Mouse (Mus musculus): ENCODE data around the gene Fam199x. TPM values are rescaled to one million over a fixed set of nuclear protein-coding genes. Genes with fewer than 3 reads are reported as not detected.

The Fam199x gene
- polyA plus RNA-seq, 1 experiment from 2014 or later = 10.0 TPM

- Histone ChIP-seq H3K4me1 (ENCODE audit: control insufficient read depth, insufficient read depth, low read length) (peaks cover 5% of the 10 kb centered on the region; the same call in 1 of the 2 replicates), H3K36me3 (ENCODE audit: control insufficient read depth, insufficient read depth, low read length) (no peaks in the 10 kb centered on the region), H3K4me2 (ENCODE audit: low read length) (peak within 1 kb of the TSS; percentile 73), H3K4me3 (ENCODE audit: low read depth, low read length) (peak within 1 kb of the TSS; percentile 52), H3K27me3 (ENCODE audit: control insufficient read depth, insufficient read depth, low read depth, low read length) (no peaks in the 10 kb centered on the region), H3K9me3 (replicated peaks; ENCODE audit: control insufficient read depth, low read length, poor library complexity, severe bottlenecking) (no peaks in the 10 kb centered on the region), H3K27ac (ENCODE audit: low read length) (peak within 1 kb of the TSS; percentile 94), H3K9ac (ENCODE audit: low read depth, low read length) (peak within 1 kb of the TSS; percentile 70)
- WGBS = 20% methylated on average over 31 of the region's 31 CpGs
- ATAC-seq = peak; percentile 96
These were observed 11.4 kb upstream of the Fam199x start, which contains the start of gene Slc25a53 for GRCm38 (mm10) chrX:137038000-137038483. TSS of gene Slc25a53 (minus strand) at chrX:137038302.

- Histone ChIP-seq H3K9me3 (replicated peaks; ENCODE audit: control insufficient read depth, low read length, poor library complexity, severe bottlenecking) (no peaks in the 10 kb centered on the region), H3K4me1 (ENCODE audit: control insufficient read depth, insufficient read depth, low read length) (peaks cover 5% of the 10 kb centered on the region; the same call in 1 of the 2 replicates), H3K27me3 (ENCODE audit: control insufficient read depth, insufficient read depth, low read depth, low read length) (no peaks in the 10 kb centered on the region), H3K4me2 (ENCODE audit: low read length) (peak overlapping the region; percentile 51), H3K27ac (ENCODE audit: low read length) (peak overlapping the region; percentile 94), H3K9ac (ENCODE audit: low read depth, low read length) (peak overlapping the region; percentile 70; the same call in 1 of the 2 replicates), H3K4me3 (ENCODE audit: low read depth, low read length) (peak overlapping the region; percentile 52), H3K36me3 (ENCODE audit: control insufficient read depth, insufficient read depth, low read length) (no peaks in the 10 kb centered on the region)
- 48% methylated on average over 7 of the region's 7 CpGs for WGBS
- peak; percentile 29; the same call in 1 of the 2 replicates for ATAC-seq
These were observed 10.9 kb upstream of the Fam199x start for GRCm38 (mm10) chrX:137038502-137038901.

- Histone ChIP-seq H3K27ac (ENCODE audit: low read length) (0 out of 2 replicates have a peak overlapping the region, but pooled peaks have one; percentile 61), H3K27me3 (ENCODE audit: control insufficient read depth, insufficient read depth, low read depth, low read length) (no peaks in the 10 kb centered on the region), H3K9me3 (replicated peaks; ENCODE audit: control insufficient read depth, low read length, poor library complexity, severe bottlenecking) (no peaks in the 10 kb centered on the region), H3K4me1 (ENCODE audit: control insufficient read depth, insufficient read depth, low read length) (peaks cover 10% of the 10 kb centered on the region; the same call in 1 of the 2 replicates), H3K9ac (ENCODE audit: low read depth, low read length) (peak overlapping the region; percentile 81), H3K4me3 (ENCODE audit: low read depth, low read length) (peak overlapping the region; percentile 63), H3K4me2 (ENCODE audit: low read length) (peak overlapping the region; percentile 52), H3K36me3 (ENCODE audit: control insufficient read depth, insufficient read depth, low read length) (no peaks in the 10 kb centered on the region)
- ATAC-seq = no peak; the same call in 1 of the 2 replicates
- WGBS = 18% methylated on average over 8 of the region's 11 CpGs
These were observed 352 bp upstream of the Fam199x start for GRCm38 (mm10) chrX:137049060-137049424.

GRCm38 (mm10) chrX:137063202-137063601, 13.8 kb downstream of the Fam199x start:
- H3K27me3 ChIP-seq (ENCODE audit: control insufficient read depth, insufficient read depth, low read depth, low read length) = no peaks in the 10 kb centered on the region
- no peaks in the 10 kb centered on the region for H3K9me3 ChIP-seq (replicated peaks; ENCODE audit: control insufficient read depth, low read length, poor library complexity, severe bottlenecking)
- H3K4me3 ChIP-seq (ENCODE audit: low read depth, low read length) = no peak overlapping the region
- WGBS = 59% methylated on average over 9 of the region's 9 CpGs
- no peaks in the 10 kb centered on the region for H3K4me1 ChIP-seq (ENCODE audit: control insufficient read depth, insufficient read depth, low read length)
- no peak for ATAC-seq
- no peak overlapping the region for H3K9ac ChIP-seq (ENCODE audit: low read depth, low read length)
- no peak overlapping the region for H3K27ac ChIP-seq (ENCODE audit: low read length)
- H3K4me2 ChIP-seq (ENCODE audit: low read length) = no peak overlapping the region
- H3K36me3 ChIP-seq (ENCODE audit: control insufficient read depth, insufficient read depth, low read length) = no peaks in the 10 kb centered on the region

GRCm38 (mm10) chrX:137104531-137104930, 55.1 kb downstream of the Fam199x start:
- no peaks in the 10 kb centered on the region for H3K9me3 ChIP-seq (replicated peaks; ENCODE audit: control insufficient read depth, low read length, poor library complexity, severe bottlenecking)
- H3K4me3 ChIP-seq (ENCODE audit: low read depth, low read length) = no peak overlapping the region
- H3K4me1 ChIP-seq (ENCODE audit: control insufficient read depth, insufficient read depth, low read length) = no peaks in the 10 kb centered on the region
- 24% methylated on average over 25 of the region's 25 CpGs for WGBS
- no peak overlapping the region for H3K9ac ChIP-seq (ENCODE audit: low read depth, low read length)
- H3K27me3 ChIP-seq (ENCODE audit: control insufficient read depth, insufficient read depth, low read depth, low read length) = peaks cover 16% of the 10 kb centered on the region
- H3K4me2 ChIP-seq (ENCODE audit: low read length) = no peak overlapping the region
- ATAC-seq = no peak
- no peaks in the 10 kb centered on the region for H3K36me3 ChIP-seq (ENCODE audit: control insufficient read depth, insufficient read depth, low read length)
- no peak overlapping the region for H3K27ac ChIP-seq (ENCODE audit: low read length)

GRCm38 (mm10) chrX:137106498-137106897, 57.1 kb downstream of the Fam199x start:
- no peak for ATAC-seq
- Histone ChIP-seq H3K4me2 (ENCODE audit: low read length) (no peak overlapping the region), H3K36me3 (ENCODE audit: control insufficient read depth, insufficient read depth, low read length) (no peaks in the 10 kb centered on the region), H3K9me3 (replicated peaks; ENCODE audit: control insufficient read depth, low read length, poor library complexity, severe bottlenecking) (no peaks in the 10 kb centered on the region), H3K4me3 (ENCODE audit: low read depth, low read length) (no peak overlapping the region), H3K9ac (ENCODE audit: low read depth, low read length) (no peak overlapping the region), H3K27me3 (ENCODE audit: control insufficient read depth, insufficient read depth, low read depth, low read length) (peaks cover 16% of the 10 kb centered on the region), H3K27ac (ENCODE audit: low read length) (no peak overlapping the region), H3K4me1 (ENCODE audit: control insufficient read depth, insufficient read depth, low read length) (no peaks in the 10 kb centered on the region)
- 11% methylated on average over 12 of the region's 13 CpGs for WGBS

GRCm38 (mm10) chrX:137118097-137118746, 68.8 kb downstream of the Fam199x start:
- ATAC-seq = no peak

GRCm38 (mm10) chrX:137119675-137120423, 70.5 kb downstream of the Fam199x start:
- no peak overlapping the region for H3K9ac ChIP-seq (ENCODE audit: low read depth, low read length)
- no peak overlapping the region for H3K4me3 ChIP-seq (ENCODE audit: low read depth, low read length)
- H3K4me1 ChIP-seq (ENCODE audit: control insufficient read depth, insufficient read depth, low read length) = no peaks in the 10 kb centered on the region
- no peak overlapping the region for H3K4me2 ChIP-seq (ENCODE audit: low read length)
- 13% methylated on average over 51 of the region's 52 CpGs for WGBS
- H3K36me3 ChIP-seq (ENCODE audit: control insufficient read depth, insufficient read depth, low read length) = no peaks in the 10 kb centered on the region
- H3K27ac ChIP-seq (ENCODE audit: low read length) = no peak overlapping the region
- ATAC-seq = no peak
- no peaks in the 10 kb centered on the region; the same call in 1 of the 2 replicates for H3K9me3 ChIP-seq (replicated peaks; ENCODE audit: control insufficient read depth, low read length, poor library complexity, severe bottlenecking)
- H3K27me3 ChIP-seq (ENCODE audit: control insufficient read depth, insufficient read depth, low read depth, low read length) = peaks cover 31% of the 10 kb centered on the region

More at GRCm38 (mm10) chrX:137118097-137118746, 68.8 kb downstream of the Fam199x start:
- no peaks in the 10 kb centered on the region for H3K36me3 ChIP-seq (ENCODE audit: control insufficient read depth, insufficient read depth, low read length)
- whole genome bisulfite sequencing = 24% methylated on average over 40 of the region's 40 CpGs
- H3K27ac ChIP-seq (ENCODE audit: low read length) = no peak overlapping the region
- peaks cover 35% of the 10 kb centered on the region for H3K27me3 ChIP-seq (ENCODE audit: control insufficient read depth, insufficient read depth, low read depth, low read length)
- no peak overlapping the region for H3K4me3 ChIP-seq (ENCODE audit: low read depth, low read length)
- no peak overlapping the region for H3K9ac ChIP-seq (ENCODE audit: low read depth, low read length)
- no peak overlapping the region for H3K4me2 ChIP-seq (ENCODE audit: low read length)
- H3K4me1 ChIP-seq (ENCODE audit: control insufficient read depth, insufficient read depth, low read length) = no peaks in the 10 kb centered on the region
- H3K9me3 ChIP-seq (replicated peaks; ENCODE audit: control insufficient read depth, low read length, poor library complexity, severe bottlenecking) = no peaks in the 10 kb centered on the region; the same call in 1 of the 2 replicates

- no peak within 1 kb of the TSS for H3K4me3 ChIP-seq (ENCODE audit: low read depth, low read length)
- no peaks in the 10 kb centered on the region for H3K4me1 ChIP-seq (ENCODE audit: control insufficient read depth, insufficient read depth, low read length)
- no peaks in the 10 kb centered on the region; the same call in 1 of the 2 replicates for H3K9me3 ChIP-seq (replicated peaks; ENCODE audit: control insufficient read depth, low read length, poor library complexity, severe bottlenecking)
- H3K36me3 ChIP-seq (ENCODE audit: control insufficient read depth, insufficient read depth, low read length) = no peaks in the 10 kb centered on the region
- no peak for ATAC-seq
- WGBS = 28% methylated on average over 21 of the region's 21 CpGs
- H3K27ac ChIP-seq (ENCODE audit: low read length) = no peak within 1 kb of the TSS
- no peak within 1 kb of the TSS for H3K4me2 ChIP-seq (ENCODE audit: low read length)
- peaks cover 31% of the 10 kb centered on the region for H3K27me3 ChIP-seq (ENCODE audit: control insufficient read depth, insufficient read depth, low read depth, low read length)
- H3K9ac ChIP-seq (ENCODE audit: low read depth, low read length) = no peak within 1 kb of the TSS
These were observed 72.3 kb downstream of the Fam199x start, which contains the start of gene Esx1 for GRCm38 (mm10) chrX:137121718-137122117. TSS of gene Esx1 (minus strand) at chrX:137122083.
